Mouse (Mus musculus) liver, embryonic 11.5 days (tissue): ENCODE data around the gene Clec2h. TPM values are rescaled to one million over a fixed set of nuclear protein-coding genes. Genes with fewer than 3 reads are reported as not detected.

Experiments
- ATAC-seq: fragments of 200-750 bp; cut with Nextera tagmentation; replicated peaks from 2 replicates; pipeline ENCODE4 v1.8.0; 2017; ENCODE audit warnings: moderate number of reproducible peaks, mild to moderate bottlenecking, moderate TSS enrichment, moderate library complexity; ENCODE audit not compliant: low FRiP score
- DNase-seq: peaks from one replicate; pipeline ENCODE4 v3.0.0-alpha.2; 2017; ENCODE audit warnings: low spot score
- H3K27ac ChIP-seq: fragments of 300-500 bp; sonication (generic); 2 replicates; pipeline ENCODE4 v1.5.1; 2014; ENCODE audit warnings: mild to moderate bottlenecking, low read depth, low read length, control low read depth
- H3K27me3 ChIP-seq: fragments of 300-500 bp; sonication (generic); replicated peaks from 2 replicates; pipeline ENCODE4 v1.6.1; 2014; ENCODE audit warnings: low read length, mixed read lengths; ENCODE audit not compliant: control insufficient read depth, insufficient read depth
- H3K36me3 ChIP-seq: fragments of 300-500 bp; sonication (generic); 2 replicates; pipeline ENCODE4 v1.6.1; 2014; ENCODE audit warnings: mild to moderate bottlenecking, low read length, moderate library complexity, mixed read lengths; ENCODE audit not compliant: control insufficient read depth, insufficient read depth
- H3K4me1 ChIP-seq: fragments of 300-500 bp; sonication (generic); replicated peaks from 2 replicates; pipeline ENCODE4 v1.6.1; 2014; ENCODE audit warnings: low read length, mixed read lengths; ENCODE audit not compliant: control insufficient read depth, insufficient read depth
- H3K4me2 ChIP-seq: fragments of 300-500 bp; sonication (generic); 2 replicates; pipeline ENCODE4 v1.6.1; 2014; ENCODE audit warnings: mild to moderate bottlenecking, control low read depth, moderate library complexity
- H3K4me3 ChIP-seq: fragments of 300-500 bp; sonication (generic); 2 replicates; pipeline ENCODE4 v1.5.1; 2014; ENCODE audit warnings: low read depth, low read length, control low read depth
- H3K9ac ChIP-seq: fragments of 300-500 bp; sonication (generic); 2 replicates; pipeline ENCODE4 v1.6.1; 2014; ENCODE audit warnings: low read depth, low read length, control low read depth
- H3K9me3 ChIP-seq: fragments of 300-500 bp; sonication (generic); 2 replicates; pipeline ENCODE4 v1.6.1; 2016; ENCODE audit warnings: low read length, inconsistent platforms, mixed read lengths; ENCODE audit not compliant: control insufficient read depth
- WGBS: fragments of 180-500 bp; shearing (Covaris S2); extraction: QIAGEN DNeasy Blood & Tissue Kit; methylation state at CpG from one replicate; pipeline ENCODE4 v1.1.7; 2014; 5-methylcytosine and 5-hydroxymethylcytosine counted together
- polyA plus RNA-seq: library from polyadenylated mRNA; unstranded; fragments of >200 nt; fragmentation: Nextera tagmentation; extraction: Ambion mirVana; gene quantifications from 2 replicates; pipeline ENCODE4 v1.2.1, GENCODE M21; 2014

The Clec2h gene
- polyA plus RNA-seq, 1 experiment from 2014 or later, result not detected

DNA sequence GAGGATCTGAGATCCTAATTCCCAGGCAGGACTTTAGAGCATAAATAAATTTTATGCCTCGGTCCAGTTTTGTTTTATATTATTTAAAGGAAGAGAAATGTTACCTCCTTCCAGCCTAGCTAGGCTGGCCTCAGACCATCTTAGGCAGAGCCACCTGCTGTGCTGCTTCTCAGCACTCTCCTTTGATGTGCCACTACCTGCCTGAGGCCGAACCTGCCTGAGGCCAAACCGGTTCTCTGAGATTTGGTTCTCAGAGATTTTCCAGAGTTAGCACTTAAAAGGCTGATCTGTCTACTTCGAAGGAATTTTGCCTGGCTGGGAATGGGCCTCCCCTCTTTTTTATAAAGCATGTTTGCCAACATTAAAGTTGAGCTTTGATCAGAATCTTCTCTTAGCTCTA, 7.8 kb downstream of the Clec2h start:
- Histone ChIP-seq H3K9me3 (no peaks in the 10 kb centered on the region), H3K4me1 (no peaks in the 10 kb centered on the region), H3K27ac (no peak overlapping the region), H3K36me3 (no peaks in the 10 kb centered on the region), H3K4me3 (no peak overlapping the region), H3K4me2 (no peak overlapping the region), H3K27me3 (no peaks in the 10 kb centered on the region), H3K9ac (no peak overlapping the region)
- 56% methylated on average over 4 of the region's 4 CpGs for WGBS
- DNase-seq, result no peak
- ATAC-seq, result no peak

DNA sequence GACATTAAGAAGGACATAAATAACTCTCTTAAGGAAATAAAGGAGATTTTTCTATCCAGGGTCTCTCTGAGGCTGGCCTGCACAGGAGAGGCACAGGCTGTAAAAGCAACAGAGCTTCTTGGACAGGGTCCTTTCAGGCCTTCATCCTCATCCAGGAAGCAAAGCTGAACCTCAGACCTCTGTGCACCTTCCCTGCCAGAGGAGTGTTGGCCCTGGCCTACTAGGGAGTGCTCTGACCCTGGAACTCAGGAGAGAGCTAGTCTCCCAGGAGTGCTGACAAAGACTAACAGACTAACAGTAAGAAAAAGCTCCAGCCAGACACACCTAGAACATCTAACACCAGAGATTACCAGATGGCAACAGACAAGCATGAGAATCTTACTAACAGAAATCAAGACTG, 17.4 kb downstream of the Clec2h start:
- ATAC-seq, result no peak
- no peak overlapping the region for H3K27ac ChIP-seq

DNA sequence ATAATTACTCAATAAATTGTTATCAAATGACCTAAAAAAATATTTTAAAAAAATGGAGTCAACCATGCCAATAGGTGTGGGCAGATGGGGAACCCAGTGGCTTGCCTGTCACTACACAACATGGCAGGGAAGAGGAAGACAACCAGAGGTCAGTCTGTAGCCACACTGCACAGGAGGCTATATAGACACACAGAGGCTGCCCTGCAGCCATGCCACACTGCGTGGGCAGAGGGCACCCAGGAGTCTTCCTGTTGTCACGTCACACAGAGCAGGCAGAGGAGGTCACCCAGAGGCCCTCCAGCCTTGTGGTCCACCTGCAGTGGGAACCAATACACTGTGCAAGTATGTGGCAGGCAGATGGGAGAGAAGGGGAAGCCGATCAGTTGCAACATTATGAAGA, 39.5 kb downstream of the Clec2h start:
- Histone ChIP-seq H3K9me3 (no peaks in the 10 kb centered on the region), H3K4me1 (no peaks in the 10 kb centered on the region), H3K36me3 (no peaks in the 10 kb centered on the region), H3K27me3 (no peaks in the 10 kb centered on the region), H3K4me2 (no peak overlapping the region), H3K9ac (no peak overlapping the region), H3K4me3 (no peak overlapping the region), H3K27ac (no peak overlapping the region)
- ATAC-seq, result no peak
- 69% methylated on average over 3 of the region's 3 CpGs for WGBS
- no peak for DNase-seq

More for the DNA sequence above, 17.4 kb downstream of the Clec2h start:
- no peaks in the 10 kb centered on the region for H3K27me3 ChIP-seq
- no peak for DNase-seq
- no peaks in the 10 kb centered on the region for H3K36me3 ChIP-seq
- H3K4me1 ChIP-seq, result no peaks in the 10 kb centered on the region
- H3K4me3 ChIP-seq, result no peak overlapping the region
- no peaks in the 10 kb centered on the region for H3K9me3 ChIP-seq
- H3K4me2 ChIP-seq, result no peak overlapping the region
- no peak overlapping the region for H3K9ac ChIP-seq

DNA sequence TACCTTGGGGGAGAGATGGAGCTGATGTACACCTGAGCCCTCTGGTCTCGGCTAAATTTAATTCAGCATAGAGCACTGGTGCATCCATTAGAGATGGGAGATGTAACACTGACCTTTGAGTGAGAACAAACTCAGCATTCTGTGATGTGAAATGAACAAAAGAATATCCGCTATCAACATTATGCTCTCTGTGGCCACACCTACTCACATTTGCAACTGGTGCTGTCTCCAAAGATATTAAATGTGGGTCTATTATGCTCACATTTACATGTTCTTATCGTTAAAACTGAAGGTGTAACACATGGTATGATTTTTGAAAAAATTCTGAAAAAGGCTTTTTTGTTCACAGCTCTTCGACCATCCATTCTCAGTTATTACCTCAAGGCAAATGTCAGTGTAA, 60.8 kb downstream of the Clec2h start, which contains the start of gene Klrb1:
TSS of gene Klrb1 (minus strand) at position 101 of the 400 bp plus-strand sequence.
- Histone ChIP-seq H3K36me3 (no peaks in the 10 kb centered on the region), H3K27me3 (no peaks in the 10 kb centered on the region), H3K9ac (no peak within 1 kb of the TSS), H3K27ac (no peak within 1 kb of the TSS), H3K9me3 (no peaks in the 10 kb centered on the region), H3K4me2 (no peak within 1 kb of the TSS), H3K4me3 (no peak within 1 kb of the TSS), H3K4me1 (no peaks in the 10 kb centered on the region)
- ATAC-seq, result no peak
- 77% methylated on average over 4 of the region's 4 CpGs for WGBS
- no peak for DNase-seq

Other genes starting within 250 kb of the Clec2h start
- gene Itfg2, start 237.5 kb upstream of the Clec2h start, polyA plus RNA-seq, result 30.1 and 32.8 TPM in 2 replicates
- 541 and 572 TPM in 2 replicates for gene Fkbp4, start 223.7 kb upstream of the Clec2h start, polyA plus RNA-seq
- 17.8 and 19.8 TPM in 2 replicates for gene Pzp, start 135.7 kb upstream of the Clec2h start, polyA plus RNA-seq
- gene A2ml1, start 80.8 kb upstream of the Clec2h start, polyA plus RNA-seq, result 0.45 and 1.3 TPM in 2 replicates
- gene Klrb1a, start 38.9 kb upstream of the Clec2h start, polyA plus RNA-seq, result 0.18 TPM in 1 of 2 replicates, not detected in the other
- gene Klrb1, start 60.7 kb downstream of the Clec2h start, polyA plus RNA-seq, result not detected in 2 replicates
- not detected in 2 replicates for gene Klrb1c, start 126.8 kb downstream of the Clec2h start, polyA plus RNA-seq
- gene Gm44511, start 163.9 kb downstream of the Clec2h start, polyA plus RNA-seq, result not detected in 2 replicates
- not detected in 2 replicates for gene Klrb1b, start 163.9 kb downstream of the Clec2h start, polyA plus RNA-seq
- gene Clec2i, start 225.2 kb downstream of the Clec2h start, polyA plus RNA-seq, result not detected in 2 replicates
- gene BC035044, start 228.7 kb downstream of the Clec2h start, polyA plus RNA-seq, result 4.7 and 5.3 TPM in 2 replicates